Mouse (Mus musculus): ENCODE results near the gene Mlxipl.

DNA sequence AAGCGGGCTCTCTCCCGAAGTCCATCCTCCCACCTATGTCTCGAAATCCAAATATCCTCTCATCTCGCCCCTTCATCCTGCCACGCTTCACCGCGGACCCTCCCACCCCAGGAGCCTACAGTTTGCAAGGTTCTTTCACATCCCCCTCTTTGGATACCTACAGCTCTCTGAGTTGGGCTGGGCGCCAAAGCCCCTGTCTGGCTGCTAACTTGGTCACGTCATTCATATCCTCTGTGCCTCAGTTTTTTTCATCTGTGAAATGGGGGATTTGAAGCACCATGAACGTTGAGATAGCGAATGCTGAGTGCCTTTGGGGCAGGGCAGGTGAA is 11.2 kb upstream of the Mlxipl start:
- no peak for TF ChIP-seq POLR2A (IDR thresholded peaks at IDR 0.05; ENCODE audit: extremely low read depth, insufficient read depth, low read length)
- no peak for TF ChIP-seq CTCF (IDR thresholded peaks at IDR 0.05; ENCODE audit: low read depth, low read length)

Data from liver, adult 2 months (tissue).